Mouse (Mus musculus) limb, embryonic 12.5 days (tissue): ENCODE results near the gene Zfp740. TPM values are rescaled to one million over a fixed set of nuclear protein-coding genes. Genes with fewer than 3 reads are reported as not detected.
"Not testable (repeated sequence)": the region's sequence is repeated elsewhere in the genome, so short reads cannot be mapped to it uniquely, and the experiment has no call there.

Experiments
- ATAC-seq: fragments of 200-750 bp; cut with Nextera tagmentation; 2 replicates; pipeline ENCODE4 v1.8.0; 2017; ENCODE audit warnings: low read depth, moderate TSS enrichment; ENCODE audit not compliant: insufficient number of reproducible peaks, insufficient read depth, low FRiP score, low TSS enrichment
- H3K27ac ChIP-seq: fragments of 300-500 bp; sonication (generic); 2 replicates; pipeline ENCODE4 v1.5.1; 2016; ENCODE audit warnings: mild to moderate bottlenecking, moderate library complexity
- H3K27me3 ChIP-seq: fragments of 300-500 bp; sonication (generic); 2 replicates; pipeline ENCODE4 v1.6.1; 2016; ENCODE audit warnings: mild to moderate bottlenecking, moderate library complexity
- H3K36me3 ChIP-seq: fragments of 300-500 bp; sonication (generic); 2 replicates; pipeline ENCODE4 v1.6.1; 2016; ENCODE audit warnings: mild to moderate bottlenecking, moderate library complexity
- H3K4me1 ChIP-seq: fragments of 300-500 bp; sonication (generic); replicated peaks from 2 replicates; pipeline ENCODE4 v1.6.1; 2016
- H3K4me2 ChIP-seq: fragments of 300-500 bp; sonication (generic); 2 replicates; pipeline ENCODE4 v1.6.1; 2016; ENCODE audit warnings: mild to moderate bottlenecking, moderate library complexity
- H3K4me3 ChIP-seq: fragments of 300-500 bp; sonication (generic); replicated peaks from 2 replicates; pipeline ENCODE4 v1.5.1; 2016; ENCODE audit warnings: mild to moderate bottlenecking
- H3K9ac ChIP-seq: fragments of 300-500 bp; sonication (generic); replicated peaks from 2 replicates; pipeline ENCODE4 v1.6.1; 2016; ENCODE audit warnings: mild to moderate bottlenecking, moderate library complexity
- H3K9me3 ChIP-seq: fragments of 300-500 bp; sonication (generic); 2 replicates; pipeline ENCODE4 v1.6.1; 2016; ENCODE audit warnings: mild to moderate bottlenecking, moderate library complexity
- WGBS: fragments of 180-500 bp; shearing (Covaris S2); methylation state at CpG from one replicate; pipeline ENCODE4 v1.1.7; 2016; 5-methylcytosine and 5-hydroxymethylcytosine counted together
- polyA plus RNA-seq: library from polyadenylated mRNA; unstranded; fragments of >200 nt; fragmentation: Nextera tagmentation; extraction: Ambion mirVana; gene quantifications from 2 replicates; pipeline ENCODE4 v1.2.1, GENCODE M21; 2016

Zfp740 gene
- 108 and 115 TPM in 2 replicates for polyA plus RNA-seq

DNA sequence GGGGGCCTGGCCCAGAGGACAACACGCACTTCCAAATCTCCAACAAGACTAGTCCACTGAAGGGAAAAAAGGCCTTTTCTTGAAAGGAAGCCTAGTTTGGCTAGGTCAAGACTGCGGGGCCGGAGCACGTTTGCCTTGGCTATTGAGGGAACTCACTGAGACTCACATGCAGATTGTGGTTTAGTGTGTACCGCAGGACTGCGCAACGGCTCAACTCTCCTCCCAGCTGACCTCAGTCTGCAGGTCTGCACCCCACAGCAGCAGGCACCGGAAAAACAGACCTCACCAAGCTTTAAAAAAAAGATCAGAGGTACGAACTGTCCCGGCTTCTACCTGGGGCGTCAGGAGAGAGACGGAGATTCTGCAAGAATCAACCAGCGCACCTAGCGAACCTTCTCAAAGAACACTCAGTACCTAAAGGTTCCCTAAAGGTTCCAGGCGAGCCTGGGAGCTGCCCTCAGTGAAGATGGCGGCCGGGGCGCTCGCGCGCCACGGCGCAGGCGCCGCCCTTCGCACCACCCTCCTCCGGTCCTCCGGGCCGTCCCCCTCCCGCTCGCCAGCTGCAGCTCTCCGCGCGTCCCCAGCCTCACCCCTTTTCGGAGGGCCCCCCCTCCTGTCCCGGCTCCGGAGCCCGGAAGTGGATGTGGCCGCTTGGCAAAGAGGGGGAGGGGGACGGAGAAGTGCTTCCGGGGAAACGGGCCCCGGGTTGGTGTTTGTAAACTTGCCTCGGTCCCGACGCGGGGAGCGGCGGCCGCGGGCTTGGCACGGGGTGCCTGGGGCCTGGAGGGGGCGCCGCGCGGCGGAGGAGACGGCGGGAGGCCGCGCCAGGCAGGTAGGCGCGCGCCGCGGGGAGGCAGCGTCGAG is at the start of gene Zfp740:
Gene Zfp740, plus strand, starts transcription at position 279 of the 864 bp plus-strand sequence.
- Histone ChIP-seq H3K4me2 (peak within 1 kb of the TSS; percentile 66), H3K27ac (peak within 1 kb of the TSS; percentile 99), H3K9me3 (no peaks in the 10 kb centered on the region), H3K4me3 (peak within 1 kb of the TSS; percentile 85), H3K36me3 (peaks cover 53% of the 10 kb centered on the region), H3K4me1 (peaks cover 33% of the 10 kb centered on the region), H3K9ac (peak within 1 kb of the TSS; percentile 94), H3K27me3 (no peaks in the 10 kb centered on the region)
- under 1% methylated on average over 63 of the region's 68 CpGs for WGBS
- ATAC-seq, result peak; percentile 95

DNA sequence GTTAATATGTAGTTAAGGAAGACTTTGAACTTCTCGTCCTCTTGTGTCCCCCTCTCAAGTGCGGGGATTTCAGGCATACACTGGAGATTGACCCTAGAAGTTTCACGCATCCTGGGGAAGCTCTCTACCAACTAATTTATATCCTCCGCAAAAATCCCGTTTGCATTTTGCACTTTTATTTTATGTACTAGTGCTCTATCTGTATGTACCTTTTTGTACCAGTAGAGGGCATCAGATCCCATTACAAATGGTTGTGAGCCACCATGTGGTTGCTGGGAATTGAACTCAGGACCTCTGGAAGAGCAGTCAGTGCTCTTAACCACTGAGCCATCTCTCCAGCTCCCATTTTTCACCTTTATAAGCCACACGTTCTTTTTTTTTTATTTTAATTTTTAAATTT is 48.0 kb upstream of the Zfp740 start:
- ATAC-seq, H3K9ac ChIP-seq, H3K27me3 ChIP-seq, H3K9me3 ChIP-seq, H3K4me2 ChIP-seq, H3K4me3 ChIP-seq, H3K4me1 ChIP-seq, H3K36me3 ChIP-seq, H3K27ac ChIP-seq: not testable (repeated sequence)
- 91% methylated on average over 6 of the region's 6 CpGs for WGBS

DNA sequence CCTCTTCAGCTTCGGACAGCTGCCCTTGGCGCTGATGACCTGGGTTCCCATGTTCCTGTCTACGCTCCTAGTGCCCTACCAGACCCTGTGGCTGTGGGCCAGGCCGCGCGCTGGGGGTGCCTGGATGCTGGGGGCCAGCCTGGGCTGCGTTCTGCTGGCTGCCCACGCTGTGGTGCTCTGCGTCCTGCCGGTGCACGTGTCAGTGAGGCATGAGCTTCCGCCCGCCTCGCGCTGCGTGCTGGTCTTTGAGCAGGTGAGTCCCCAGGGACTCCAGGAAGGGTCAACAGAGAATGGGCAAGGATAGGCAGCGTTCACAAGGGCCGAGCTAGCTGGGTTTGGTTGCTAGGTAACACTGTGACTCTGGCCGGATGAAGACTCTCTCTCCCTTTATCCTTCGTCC is 46.2 kb upstream of the Zfp740 start:
- Histone ChIP-seq H3K9me3 (no peaks in the 10 kb centered on the region), H3K9ac (0 out of 2 replicates have a peak overlapping the region, but pooled peaks have one; percentile 31), H3K4me1 (no peaks in the 10 kb centered on the region), H3K4me2 (no peak overlapping the region), H3K27ac (no peak overlapping the region), H3K27me3 (no peaks in the 10 kb centered on the region), H3K4me3 (no peak overlapping the region), H3K36me3 (no peaks in the 10 kb centered on the region)
- no peak for ATAC-seq
- WGBS, result 51% methylated on average over 20 of the region's 20 CpGs

DNA sequence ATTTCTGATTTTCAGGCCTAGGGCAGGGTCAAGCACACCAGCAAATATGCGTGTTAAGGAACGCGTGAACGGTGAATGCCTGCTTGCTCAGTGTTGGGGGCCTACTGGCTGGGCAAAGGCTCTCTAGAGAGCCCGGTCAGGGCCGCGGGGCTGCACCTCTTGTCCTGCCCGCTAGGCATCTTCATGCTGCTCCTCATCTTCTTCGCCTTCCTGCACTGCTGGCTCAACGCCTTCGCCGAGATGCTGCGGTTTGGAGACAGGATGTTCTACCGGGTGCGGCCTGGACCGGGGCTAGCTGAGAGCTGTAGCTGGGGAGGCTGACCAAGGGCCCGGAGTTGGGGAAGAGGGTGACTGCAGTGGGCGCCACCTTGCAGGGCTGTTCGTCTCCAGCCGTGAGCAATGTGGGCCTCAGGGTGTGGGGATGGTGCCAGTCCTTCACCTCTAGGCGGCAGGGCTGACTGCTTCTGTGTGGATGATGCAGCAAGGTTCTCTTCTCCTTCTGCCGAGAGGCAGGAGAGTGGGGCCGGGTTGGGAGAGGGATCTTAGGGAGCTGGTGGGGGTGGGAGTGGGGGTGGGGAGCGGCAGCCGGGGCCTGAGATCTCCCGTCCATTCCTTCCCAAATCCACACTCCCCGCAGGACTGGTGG is 42.5 kb upstream of the Zfp740 start:
- no peaks in the 10 kb centered on the region for H3K27me3 ChIP-seq
- peaks cover 2% of the 10 kb centered on the region; the same call in 1 of the 2 replicates for H3K4me1 ChIP-seq
- H3K9ac ChIP-seq, result no peak overlapping the region
- H3K4me2 ChIP-seq, result no peak overlapping the region
- WGBS, result 52% methylated on average over 27 of the region's 27 CpGs
- H3K4me3 ChIP-seq, result no peak overlapping the region
- no peaks in the 10 kb centered on the region for H3K36me3 ChIP-seq
- H3K27ac ChIP-seq, result no peak overlapping the region
- ATAC-seq, result no peak
- H3K9me3 ChIP-seq, result no peaks in the 10 kb centered on the region

DNA sequence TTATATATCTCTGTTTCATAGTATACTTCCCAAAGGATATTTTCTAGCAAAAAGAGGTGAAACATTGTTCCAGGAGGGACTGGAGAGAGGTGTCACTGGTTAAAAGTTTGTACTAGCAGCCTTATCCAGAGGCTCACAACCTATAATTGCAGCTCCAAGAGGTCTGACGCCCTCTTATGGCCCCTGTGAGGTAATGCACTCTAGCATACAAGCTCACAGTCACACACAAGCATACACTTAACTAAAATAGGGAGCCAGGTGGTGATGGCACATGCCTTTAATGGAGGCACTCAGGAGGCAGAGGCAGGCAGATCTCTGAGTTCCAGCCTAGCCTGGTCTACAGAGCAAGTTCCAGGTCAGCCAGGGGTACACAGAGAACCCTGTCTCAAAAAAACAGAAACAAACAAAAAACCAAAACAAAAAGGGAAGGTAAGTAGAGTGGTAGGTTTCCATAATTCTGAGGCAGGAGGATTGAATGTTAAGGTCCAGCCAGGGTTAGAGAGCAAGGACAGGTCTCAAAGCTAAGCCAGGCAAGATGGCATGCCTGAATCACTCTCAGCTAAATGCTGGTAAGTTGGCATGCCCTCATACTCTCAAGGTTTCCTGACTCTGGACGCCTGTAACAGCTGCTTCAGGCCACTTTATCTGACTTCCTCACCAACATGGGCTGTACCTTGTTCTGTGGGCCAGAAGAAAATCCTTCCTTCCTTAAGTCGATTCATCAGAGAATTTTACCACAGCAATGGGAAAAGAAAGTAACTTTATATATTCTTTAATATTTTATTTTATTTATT is 39.0 kb upstream of the Zfp740 start:
- H3K4me3 ChIP-seq, result no peak overlapping the region
- H3K9ac ChIP-seq, result no peak overlapping the region
- no peaks in the 10 kb centered on the region for H3K27me3 ChIP-seq
- H3K4me2 ChIP-seq, result no peak overlapping the region
- no peaks in the 10 kb centered on the region for H3K9me3 ChIP-seq
- no peak overlapping the region for H3K27ac ChIP-seq
- no peak for ATAC-seq
- no peaks in the 10 kb centered on the region for H3K36me3 ChIP-seq
- H3K4me1 ChIP-seq, result peaks cover 23% of the 10 kb centered on the region
- 64% methylated on average over 3 of the region's 3 CpGs for WGBS

DNA sequence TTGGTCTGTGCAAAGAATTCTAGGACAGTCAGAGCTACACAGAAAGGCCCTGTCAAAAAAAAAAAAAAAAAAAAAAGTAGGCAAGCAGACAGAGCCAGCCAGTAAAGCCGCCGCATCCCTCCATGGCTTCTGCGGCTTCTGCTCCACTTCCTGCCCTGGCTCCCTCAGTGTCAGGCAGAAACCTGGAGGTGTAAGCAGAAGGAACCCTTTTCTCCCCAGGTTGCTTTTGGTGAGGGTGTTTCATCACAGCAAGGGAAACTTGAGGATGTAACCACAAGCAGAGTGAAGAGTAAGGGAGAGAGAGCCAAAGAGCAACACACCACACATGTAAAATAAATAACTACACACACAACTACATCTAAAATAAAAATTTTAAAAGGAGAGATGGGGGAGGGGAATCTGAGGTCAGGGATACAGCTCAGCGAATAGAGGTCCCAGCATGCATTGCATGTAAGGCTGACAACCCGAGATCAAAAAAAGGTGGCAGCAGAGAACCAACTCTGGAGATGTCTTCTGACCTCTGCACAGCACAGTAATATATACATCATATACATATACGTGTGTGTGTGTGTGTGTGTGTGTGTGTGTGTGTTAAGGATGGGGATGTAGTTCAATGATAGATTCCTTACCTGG is 37.5 kb upstream of the Zfp740 start:
- WGBS, result 46% methylated on average over 6 of the region's 6 CpGs
- Histone ChIP-seq H3K27me3 (no peaks in the 10 kb centered on the region), H3K4me1 (peaks cover 23% of the 10 kb centered on the region), H3K4me3 (no peak overlapping the region), H3K36me3 (no peaks in the 10 kb centered on the region; the same call in 1 of the 2 replicates), H3K27ac (0 out of 2 replicates have a peak overlapping the region, but pooled peaks have one; percentile 41), H3K9ac (no peak overlapping the region), H3K9me3 (no peaks in the 10 kb centered on the region), H3K4me2 (no peak overlapping the region)
- no peak for ATAC-seq

DNA sequence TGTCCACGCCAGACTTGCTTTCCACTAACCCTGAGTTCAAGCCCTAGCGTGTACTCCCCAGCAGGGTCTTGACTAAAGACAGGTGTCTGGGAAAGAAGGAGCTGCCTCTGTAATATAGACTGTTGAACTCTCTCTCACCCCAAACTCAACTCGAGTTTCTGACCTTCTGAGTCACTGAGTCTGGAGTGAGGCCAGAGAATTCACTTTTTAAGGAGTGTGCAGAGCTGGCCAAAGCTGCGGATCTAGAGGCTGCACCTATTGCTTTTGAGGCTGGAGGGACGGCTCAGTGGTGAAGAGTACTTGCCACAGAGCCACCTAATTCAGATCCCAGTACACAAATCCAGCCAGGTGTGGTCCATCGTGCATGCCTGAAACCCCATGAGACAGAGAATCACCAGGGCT is 35.4 kb upstream of the Zfp740 start:
- no peak overlapping the region for H3K4me3 ChIP-seq
- WGBS, result 28% methylated on average over 6 of the region's 6 CpGs
- no peaks in the 10 kb centered on the region for H3K27me3 ChIP-seq
- no peaks in the 10 kb centered on the region for H3K9me3 ChIP-seq
- 0 out of 2 replicates have a peak overlapping the region, but pooled peaks have one; percentile 6 for H3K4me2 ChIP-seq
- ATAC-seq, result peak; percentile 69
- no peak overlapping the region for H3K9ac ChIP-seq
- peaks cover 23% of the 10 kb centered on the region for H3K4me1 ChIP-seq
- peak overlapping the region; percentile 50 for H3K27ac ChIP-seq
- H3K36me3 ChIP-seq, result no peaks in the 10 kb centered on the region; the same call in 1 of the 2 replicates

DNA sequence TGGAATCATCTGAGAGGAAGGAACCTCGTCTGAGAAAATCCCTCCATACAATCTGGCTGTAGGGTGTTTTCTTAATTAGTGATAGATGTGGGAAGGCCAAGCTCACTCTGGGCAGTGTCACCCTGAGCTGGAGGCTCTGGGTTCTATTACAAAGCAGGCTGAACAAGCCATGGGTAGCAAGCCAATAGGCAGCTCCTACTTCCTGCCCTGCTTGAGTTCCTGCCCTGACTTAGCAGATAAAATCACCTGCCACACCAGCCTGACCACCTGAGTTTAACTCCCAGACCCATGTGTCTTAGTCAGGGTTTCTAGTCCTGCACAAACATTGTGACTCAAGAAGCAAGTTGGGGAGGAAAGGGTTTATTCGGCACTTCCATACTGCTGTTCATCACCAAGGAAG is 34.0 kb upstream of the Zfp740 start:
- no peak overlapping the region for H3K4me3 ChIP-seq
- H3K9ac ChIP-seq, result no peak overlapping the region
- 49% methylated on average over 2 of the region's 2 CpGs for WGBS
- peaks cover 23% of the 10 kb centered on the region for H3K4me1 ChIP-seq
- no peak overlapping the region for H3K4me2 ChIP-seq
- ATAC-seq, result no peak
- no peak overlapping the region for H3K27ac ChIP-seq
- no peaks in the 10 kb centered on the region; the same call in 1 of the 2 replicates for H3K36me3 ChIP-seq
- H3K9me3 ChIP-seq, result no peaks in the 10 kb centered on the region
- no peaks in the 10 kb centered on the region for H3K27me3 ChIP-seq

DNA sequence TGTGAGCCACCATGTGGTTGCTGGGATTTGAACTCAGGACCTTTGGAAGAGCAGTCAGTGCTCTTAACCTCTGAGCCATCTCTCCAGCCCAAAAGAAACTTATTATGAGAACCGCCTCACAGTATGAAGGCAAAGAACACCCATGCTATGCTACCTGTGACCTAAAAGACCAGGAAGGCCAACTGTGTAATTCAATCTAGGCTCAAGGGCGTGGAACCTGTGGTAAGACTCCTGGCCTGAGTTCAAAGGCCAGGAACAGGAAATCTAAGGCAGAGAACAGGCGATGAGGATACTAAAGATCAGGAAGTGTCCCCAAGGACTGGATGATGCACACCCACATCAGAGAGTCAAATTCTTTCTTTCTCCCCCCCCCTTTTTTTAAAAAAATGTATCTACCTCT is 29.5 kb upstream of the Zfp740 start:
- Histone ChIP-seq H3K4me1 (0 out of 2 replicates have a peak, but pooled peaks cover under 1% of the 10 kb centered on the region), H3K9ac (no peak overlapping the region), H3K36me3 (peaks cover 27% of the 10 kb centered on the region; the same call in 1 of the 2 replicates), H3K4me3 (no peak overlapping the region), H3K27ac (no peak overlapping the region), H3K27me3 (no peaks in the 10 kb centered on the region), H3K9me3 (peaks cover 5% of the 10 kb centered on the region; the same call in 1 of the 2 replicates), H3K4me2 (no peak overlapping the region)
- WGBS, result 85% methylated on average over 3 of the region's 3 CpGs
- ATAC-seq, result no peak

DNA sequence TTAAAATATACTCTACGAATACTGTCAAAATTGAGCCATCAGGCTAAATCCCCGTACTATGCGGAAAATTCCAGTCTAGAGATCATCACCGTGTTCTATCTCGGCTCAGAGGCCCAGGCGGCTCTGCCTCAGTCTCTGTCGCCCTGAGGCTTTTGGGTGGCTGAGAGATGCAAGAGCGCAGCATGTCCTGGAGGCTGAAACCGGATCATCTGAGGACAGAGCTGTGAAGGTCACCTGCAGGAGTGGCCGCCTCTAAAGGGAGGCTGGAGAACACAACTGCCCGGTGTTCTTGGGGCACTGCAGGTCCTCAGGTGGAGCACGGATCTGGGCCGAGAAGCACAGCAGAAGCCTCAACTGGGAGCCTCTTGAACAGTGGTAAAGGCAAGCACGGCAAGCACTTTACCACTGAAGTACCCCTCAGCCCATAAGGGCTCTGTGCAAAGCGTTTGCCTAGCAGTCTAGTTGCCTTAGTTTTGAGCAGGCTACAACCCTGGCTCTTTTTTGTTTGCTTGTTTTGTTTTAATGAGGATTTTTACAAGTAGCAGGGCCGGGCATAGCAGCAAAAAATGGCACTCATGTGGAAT is 27.2 kb upstream of the Zfp740 start:
- Histone ChIP-seq H3K4me1 (no peaks in the 10 kb centered on the region), H3K27me3 (no peaks in the 10 kb centered on the region), H3K9ac (no peak overlapping the region), H3K27ac (0 out of 2 replicates have a peak overlapping the region, but pooled peaks have one; percentile 12), H3K36me3 (peaks cover 40% of the 10 kb centered on the region; the same call in 1 of the 2 replicates), H3K4me3 (no peak overlapping the region), H3K9me3 (peaks cover 5% of the 10 kb centered on the region; the same call in 1 of the 2 replicates), H3K4me2 (no peak overlapping the region)
- WGBS, result 81% methylated on average over 16 of the region's 16 CpGs
- ATAC-seq, result no peak
